Mouse (Mus musculus) gonadal fat pad, adult 2 months (tissue): Measurements from ENCODE around the gene Gm9736. TPM values are rescaled to one million over a fixed set of nuclear protein-coding genes. Genes with fewer than 3 reads are reported as not detected.
"Not testable (repeated sequence)": the region's sequence is repeated elsewhere in the genome, so short reads cannot be mapped to it uniquely, and the experiment has no call there.

Source experiments
- DNase-seq: peaks from one replicate; pipeline ENCODE4 v3.0.0-alpha.2; 2012; ENCODE audit warnings: low read depth
- polyA plus RNA-seq: library from polyadenylated mRNA; depleted of rRNA; stranded (reverse); fragments of >200 nt; gene quantifications from 2 replicates; pipeline ENCODE4 v1.2.3, GENCODE M21; 2012; rRNA removed

Gm9736 gene
- polyA plus RNA-seq, 1 experiment, result not detected

DNA sequence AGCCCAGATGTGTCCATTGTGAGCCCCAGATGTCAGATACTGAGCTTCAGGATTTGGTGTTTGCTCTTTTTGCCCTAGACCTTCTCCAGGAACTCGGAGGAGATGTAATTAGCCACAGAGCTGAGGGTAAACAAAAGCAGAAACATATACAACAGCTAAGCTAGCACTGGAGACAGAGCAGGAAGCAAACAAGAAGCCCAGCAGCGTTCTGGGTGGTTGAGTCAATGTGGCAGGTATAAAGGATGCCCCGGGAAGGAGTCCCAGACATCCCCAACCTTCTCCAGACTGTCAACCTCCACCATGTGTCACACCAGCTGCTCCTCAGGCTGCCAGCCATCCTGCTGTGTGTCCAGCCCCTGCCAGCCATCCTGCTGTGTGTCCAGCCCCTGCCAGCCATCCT is 25.0 kb downstream of the Gm9736 start, which contains the start of gene Gm10100:
Gene Gm10100 (plus strand): TSS at position 301 of the 400 bp plus-strand sequence.
- DNase-seq, result no peak

- no peak for DNase-seq
Observed at GRCm38 (mm10) chr10:77724855-77725254, 26.3 kb downstream of the Gm9736 start.

- not testable (repeated sequence) for DNase-seq
Observed at GRCm38 (mm10) chr10:77720299-77720698, 30.9 kb downstream of the Gm9736 start, which contains the start of gene Krtap12-1. Gene Krtap12-1 (plus strand): TSS chr10:77720599.

GRCm38 (mm10) chr10:77715507-77715906 is 35.6 kb downstream of the Gm9736 start, which contains the start of gene Gm10142:
Gene Gm10142 (plus strand): TSS chr10:77715807.
- DNase-seq, result no peak

GRCm38 (mm10) chr10:77713734-77714133 is 37.4 kb downstream of the Gm9736 start:
- DNase-seq, result no peak

DNA sequence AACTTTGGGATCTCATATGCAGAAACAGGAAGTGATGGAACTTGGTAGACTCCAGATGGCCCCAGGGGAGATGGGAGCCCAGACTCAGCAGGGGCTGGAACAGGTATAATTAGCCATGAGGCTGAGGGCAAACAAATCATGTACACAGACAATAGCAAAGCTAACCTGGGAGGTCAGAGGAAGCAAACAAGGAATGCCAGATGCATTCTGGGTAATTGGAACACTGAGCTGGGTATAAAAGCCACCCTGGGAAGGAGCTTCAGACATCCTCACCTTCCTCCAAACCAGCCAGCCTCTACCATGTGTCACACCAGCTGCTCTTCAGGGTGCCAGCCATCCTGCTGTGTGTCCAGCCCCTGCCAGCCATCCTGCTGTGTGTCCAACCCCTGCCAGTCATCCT is 40.0 kb downstream of the Gm9736 start, which contains the start of gene Gm10024:
Gene Gm10024 (plus strand): TSS at position 301 of the 400 bp plus-strand sequence.
- DNase-seq, result not testable (repeated sequence)

GRCm38 (mm10) chr10:77709831-77710230 is 41.3 kb downstream of the Gm9736 start:
- DNase-seq, result no peak

DNA sequence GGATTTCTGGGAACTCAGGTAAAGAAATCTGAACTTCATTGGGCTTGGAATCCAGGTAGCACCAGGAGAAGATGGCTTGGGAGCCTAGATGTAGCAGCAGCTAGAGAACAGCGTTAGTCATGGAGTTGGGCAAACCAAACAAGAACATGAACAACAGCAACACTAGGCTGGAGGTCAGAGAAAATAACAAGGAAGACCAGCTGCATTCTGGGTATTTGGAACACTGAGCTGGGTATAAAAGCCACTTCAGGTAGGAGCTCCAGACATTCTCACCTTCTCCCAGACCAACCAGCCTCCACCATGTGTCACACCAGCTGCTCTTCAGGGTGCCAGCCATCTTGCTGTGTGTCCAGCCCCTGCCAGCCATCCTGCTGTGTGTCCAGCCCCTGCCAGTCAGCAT is 44.8 kb downstream of the Gm9736 start, which contains the start of gene Gm10272:
Gene Gm10272 (plus strand): TSS at position 301 of the 400 bp plus-strand sequence.
- DNase-seq, result no peak

Other genes starting within 250 kb of the Gm9736 start
- 20.2 and 21.9 TPM in 2 replicates for gene Fam207a, start 235.6 kb downstream of the Gm9736 start, polyA plus RNA-seq
- gene Itgb2, start 221.1 kb downstream of the Gm9736 start, polyA plus RNA-seq, result 17.9 and 21.8 TPM in 2 replicates
- gene Pttg1ip, start 169.6 kb downstream of the Gm9736 start, polyA plus RNA-seq, result 203 and 244 TPM in 2 replicates
- 270 and 286 TPM in 2 replicates for gene Sumo3, start 145.3 kb downstream of the Gm9736 start, polyA plus RNA-seq
- 0.75 TPM in 1 of 2 replicates, not detected in the other for gene Gm49325, start 145.2 kb downstream of the Gm9736 start, polyA plus RNA-seq
- gene Ube2g2, start 129.1 kb downstream of the Gm9736 start, polyA plus RNA-seq, result 46.0 and 47.8 TPM in 2 replicates
- 0.54 and 1.1 TPM in 2 replicates for gene Tspear, start 64.8 kb downstream of the Gm9736 start, polyA plus RNA-seq
- gene Gm19402, start 60.6 kb downstream of the Gm9736 start, polyA plus RNA-seq, result not detected in 2 replicates
- gene Gm9508, start 54.1 kb downstream of the Gm9736 start, polyA plus RNA-seq, result not detected in 2 replicates
- gene Gm10272, start 44.7 kb downstream of the Gm9736 start, polyA plus RNA-seq, result not detected in 2 replicates
- gene Gm10024, start 39.9 kb downstream of the Gm9736 start, polyA plus RNA-seq, result not detected in 2 replicates
- not detected in 2 replicates for gene Gm10142, start 35.5 kb downstream of the Gm9736 start, polyA plus RNA-seq
- not detected in 2 replicates for gene Krtap12-1, start 30.8 kb downstream of the Gm9736 start, polyA plus RNA-seq
- gene Gm10100, start 24.9 kb downstream of the Gm9736 start, polyA plus RNA-seq, result not detected in 2 replicates
- gene Gm18596, start 8.7 kb downstream of the Gm9736 start, polyA plus RNA-seq, result not detected in 2 replicates
- not detected in 2 replicates for gene Gm3233, start 8.3 kb upstream of the Gm9736 start, polyA plus RNA-seq
- gene Gm3238, start 20.0 kb upstream of the Gm9736 start, polyA plus RNA-seq, result not detected in 2 replicates
- gene Gm7138, start 25.6 kb upstream of the Gm9736 start, polyA plus RNA-seq, result not detected in 2 replicates
- gene Gm3250, start 31.2 kb upstream of the Gm9736 start, polyA plus RNA-seq, result not detected in 2 replicates
- not detected in 2 replicates for gene Gm7137, start 36.8 kb upstream of the Gm9736 start, polyA plus RNA-seq
- gene Gm9639, start 43.7 kb upstream of the Gm9736 start, polyA plus RNA-seq, result not detected in 2 replicates
- not detected in 2 replicates for gene Gm19668, start 47.8 kb upstream of the Gm9736 start, polyA plus RNA-seq
- not detected in 2 replicates for gene Gm9507, start 60.5 kb upstream of the Gm9736 start, polyA plus RNA-seq
- gene Gm2696, start 63.3 kb upstream of the Gm9736 start, polyA plus RNA-seq, result not detected in 2 replicates
- gene Krtap10-4, start 75.7 kb upstream of the Gm9736 start, polyA plus RNA-seq, result not detected in 2 replicates
- gene Krtap10-10, start 84.6 kb upstream of the Gm9736 start, polyA plus RNA-seq, result 0.11 TPM in 1 of 2 replicates, not detected in the other
- gene Gm36176, start 95.4 kb upstream of the Gm9736 start, polyA plus RNA-seq, result not detected in 2 replicates
- not detected in 2 replicates for gene Gm10318, start 101.5 kb upstream of the Gm9736 start, polyA plus RNA-seq
- not detected in 2 replicates for gene Gm3285, start 110.6 kb upstream of the Gm9736 start, polyA plus RNA-seq
- gene Lrrc3, start 151.2 kb upstream of the Gm9736 start, polyA plus RNA-seq, result 6.6 and 7.8 TPM in 2 replicates
- gene Trpm2, start 219.2 kb upstream of the Gm9736 start, polyA plus RNA-seq, result 1.1 and 2.1 TPM in 2 replicates
- gene 1810043G02Rik, start 227.2 kb upstream of the Gm9736 start, polyA plus RNA-seq, result 54.7 and 66.3 TPM in 2 replicates